Mouse (Mus musculus) spleen, adult 10 weeks (tissue): Measurements from ENCODE around the gene Olfr1511. TPM values are rescaled to one million over a fixed set of nuclear protein-coding genes. Genes with fewer than 3 reads are reported as not detected.

ENCODE experiments used
- polyA plus RNA-seq: library from polyadenylated mRNA; stranded (reverse); fragments of 350-450 nt; fragmentation: Illumina TruSeq; extraction: RNeasy Lipid Tissue Mini Kit (QIAGEN cat#74804); gene quantifications from one replicate; pipeline ENCODE4 v1.2.3, GENCODE M21; 2015; ENCODE audit warnings: low replicate concordance; ENCODE audit not compliant: insufficient read depth

Olfr1511 gene
- polyA plus RNA-seq, result not detected

GRCm38 (mm10) chr14:52397279-52397678 is at the start of gene Olfr1511:
Gene Olfr1511, minus strand, starts transcription at chr14:52397379.

DNA sequence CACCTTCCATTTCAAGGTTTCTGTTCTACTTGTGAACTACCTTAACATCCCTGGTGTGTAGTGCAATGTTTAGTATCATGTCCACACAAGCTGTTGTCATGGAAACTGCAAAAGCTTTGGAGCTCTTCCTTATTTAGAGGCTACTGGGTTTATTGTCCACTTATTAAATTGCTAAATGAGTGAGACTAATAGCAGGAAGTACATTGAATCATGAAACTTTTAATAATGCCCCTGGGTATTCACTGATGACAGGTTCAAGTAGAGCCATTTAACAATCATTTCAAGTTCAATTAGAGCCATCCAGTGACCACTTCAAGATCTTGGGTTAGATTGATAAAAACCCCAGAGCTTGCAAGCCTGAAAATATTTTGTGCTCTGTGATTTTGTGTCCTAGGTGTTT is 45.5 kb upstream of the Olfr1511 start, which contains the start of gene Olfr1509:
TSS of gene Olfr1509 (plus strand) at position 301 of the 400 bp plus-strand sequence.

DNA sequence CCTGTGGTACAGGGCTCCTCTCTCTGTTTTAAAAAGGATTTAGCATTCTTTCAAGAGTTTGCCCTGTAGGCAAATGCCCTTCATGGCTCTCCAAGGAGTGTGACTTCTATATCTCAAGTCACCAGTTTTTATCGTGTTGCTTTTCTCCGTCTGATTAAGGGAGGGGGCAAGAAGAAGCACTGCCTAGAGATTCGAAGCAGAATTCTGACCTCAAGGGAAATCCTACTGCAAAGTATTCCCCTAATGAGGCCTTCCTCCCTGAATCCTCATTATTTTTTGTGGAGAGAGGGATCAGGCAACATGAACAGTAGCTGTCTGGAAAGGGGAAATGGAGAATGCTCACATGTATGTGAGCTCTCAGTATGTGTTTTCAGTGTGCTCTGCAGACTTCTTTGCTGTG is 17.1 kb upstream of the Olfr1511 start, which contains the start of gene Olfr1510:
TSS of gene Olfr1510 (minus strand) at position 101 of the 400 bp plus-strand sequence.

GRCm38 (mm10) chr14:52379068-52379467 is 18.1 kb downstream of the Olfr1511 start, which contains the start of gene Olfr1512:
Gene Olfr1512, minus strand, starts transcription at chr14:52379168.

DNA sequence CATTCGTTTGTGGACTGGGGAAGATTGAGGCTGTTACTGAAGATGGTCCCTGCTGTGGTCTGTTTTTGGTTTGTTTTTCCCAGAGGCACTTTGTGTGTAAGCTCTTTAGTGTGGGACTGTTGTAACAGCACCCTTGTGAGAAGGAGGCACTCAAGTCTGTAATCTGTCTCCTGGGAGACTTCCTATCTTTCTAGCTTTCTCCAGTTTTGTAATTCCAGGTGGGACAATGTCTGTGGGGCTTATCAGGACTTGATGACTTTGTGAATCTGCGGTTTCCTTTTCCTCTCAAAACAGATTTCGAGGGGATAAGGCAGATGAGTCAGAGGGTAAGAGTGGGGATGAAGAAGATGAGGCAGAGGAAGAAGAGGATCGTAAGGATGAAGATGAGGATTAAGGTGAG is 40.9 kb downstream of the Olfr1511 start, which contains the start of gene Olfr1513:
TSS of gene Olfr1513 (minus strand) at position 101 of the 400 bp plus-strand sequence.

Other genes starting within 250 kb of the Olfr1511 start
- 85.9 TPM for gene Supt16, start 200.0 kb downstream of the Olfr1511 start, polyA plus RNA-seq
- 138 TPM for gene Chd8, start 139.6 kb downstream of the Olfr1511 start, polyA plus RNA-seq
- 54.8 TPM for gene Tox4, start 118.2 kb downstream of the Olfr1511 start, polyA plus RNA-seq
- gene Rab2b, start 117.8 kb downstream of the Olfr1511 start, polyA plus RNA-seq, result 21.4 TPM
- gene Mettl3, start 92.3 kb downstream of the Olfr1511 start, polyA plus RNA-seq, result 104 TPM
- 5.9 TPM for gene Sall2, start 68.6 kb downstream of the Olfr1511 start, polyA plus RNA-seq
- not detected for gene Olfr1513, start 41.0 kb downstream of the Olfr1511 start, polyA plus RNA-seq
- not detected for gene Olfr1512, start 18.2 kb downstream of the Olfr1511 start, polyA plus RNA-seq
- gene Olfr1510, start 17.0 kb upstream of the Olfr1511 start, polyA plus RNA-seq, result not detected
- not detected for gene Olfr1509, start 45.6 kb upstream of the Olfr1511 start, polyA plus RNA-seq
- not detected for gene Olfr1508, start 70.1 kb upstream of the Olfr1511 start, polyA plus RNA-seq
- not detected for gene Olfr1507, start 98.4 kb upstream of the Olfr1511 start, polyA plus RNA-seq